Mouse (Mus musculus): ENCODE results near the gene Cltc. TPM values are rescaled to one million over a fixed set of nuclear protein-coding genes. Genes with fewer than 3 reads are reported as not detected.
A peak's percentile ranks its signal among the peaks of the same experiment; 100 is the strongest.
"Not testable (repeated sequence)": the region's sequence is repeated elsewhere in the genome, so short reads cannot be mapped to it uniquely, and the experiment has no call there.

Cltc gene
- total RNA-seq, 4 experiments from 2014 or later, result 128 to 169 (median 144) TPM

GRCm38 (mm10) chr11:86738956-86739355 lies 18.4 kb downstream of the Cltc start:
- no peak for DNase-seq (ENCODE audit: low spot score)

- not testable (repeated sequence) for DNase-seq (ENCODE audit: low spot score)
Measured at GRCm38 (mm10) chr11:86738308-86738707, 19.1 kb downstream of the Cltc start.

GRCm38 (mm10) chr11:86737301-86738000 lies 19.9 kb downstream of the Cltc start:
- DNase-seq (ENCODE audit: low spot score), result no peak

GRCm38 (mm10) chr11:86734993-86735392 lies 22.4 kb downstream of the Cltc start:
- DNase-seq (ENCODE audit: low spot score), result no peak

- no peak for DNase-seq (ENCODE audit: low spot score)
Measured at GRCm38 (mm10) chr11:86734241-86734939, 23.0 kb downstream of the Cltc start.

- peak; percentile 59 for DNase-seq (ENCODE audit: low spot score)
Measured at GRCm38 (mm10) chr11:86731443-86731842, 25.9 kb downstream of the Cltc start.

- no peak for DNase-seq (ENCODE audit: low spot score)
Measured at GRCm38 (mm10) chr11:86725607-86726006, 31.8 kb downstream of the Cltc start.

- no peak for DNase-seq (ENCODE audit: low spot score)
Measured at GRCm38 (mm10) chr11:86724982-86725381, 32.4 kb downstream of the Cltc start.

GRCm38 (mm10) chr11:86724004-86724403 lies 33.4 kb downstream of the Cltc start:
- no peak for DNase-seq (ENCODE audit: low spot score)

GRCm38 (mm10) chr11:86719390-86719789 lies 38.0 kb downstream of the Cltc start:
- DNase-seq (ENCODE audit: low spot score), result no peak

GRCm38 (mm10) chr11:86718369-86718768 lies 39.0 kb downstream of the Cltc start:
- no peak for DNase-seq (ENCODE audit: low spot score)

- DNase-seq (ENCODE audit: low spot score), result no peak
Measured at GRCm38 (mm10) chr11:86717306-86718065, 39.9 kb downstream of the Cltc start.

- DNase-seq (ENCODE audit: low spot score), result no peak
Measured at GRCm38 (mm10) chr11:86714606-86715005, 42.8 kb downstream of the Cltc start.

- DNase-seq (ENCODE audit: low spot score), result no peak
Measured at GRCm38 (mm10) chr11:86701151-86701550, 56.2 kb downstream of the Cltc start.

GRCm38 (mm10) chr11:86695461-86695860 lies 61.9 kb downstream of the Cltc start:
- no peak for DNase-seq (ENCODE audit: low spot score)

GRCm38 (mm10) chr11:86692546-86692945 lies 64.8 kb downstream of the Cltc start:
- no peak for DNase-seq (ENCODE audit: low spot score)

- no peak for DNase-seq (ENCODE audit: low spot score)
Measured at GRCm38 (mm10) chr11:86691956-86692355, 65.4 kb downstream of the Cltc start.

- DNase-seq (ENCODE audit: low spot score), result no peak
Measured at GRCm38 (mm10) chr11:86691482-86691881, 65.9 kb downstream of the Cltc start.

GRCm38 (mm10) chr11:86690383-86690782 lies 67.0 kb downstream of the Cltc start:
- DNase-seq (ENCODE audit: low spot score), result no peak

- no peak for DNase-seq (ENCODE audit: low spot score)
Measured at GRCm38 (mm10) chr11:86685366-86685765, 72.0 kb downstream of the Cltc start.

GRCm38 (mm10) chr11:86684126-86685012 lies 73.0 kb downstream of the Cltc start:
- no peak for DNase-seq (ENCODE audit: low spot score)

All from heart, adult 8-10 months (tissue).